Mouse (Mus musculus) layer of hippocampus, adult 9-10 months (tissue): Measurements from ENCODE around the gene Arf5.

ENCODE experiments used
- DNase-seq: peaks from one replicate; pipeline ENCODE4 v3.0.0; 2022; ENCODE audit warnings: low spot score

Gene Arf5

GRCm38 (mm10) chr6:28423313-28423712 is at the start of gene Arf5:
Gene Arf5 (plus strand): TSS chr6:28423560.
- peak; percentile 64 for DNase-seq

GRCm38 (mm10) chr6:28381983-28382382 is 41.4 kb upstream of the Arf5 start:
- DNase-seq, result no peak

DNA sequence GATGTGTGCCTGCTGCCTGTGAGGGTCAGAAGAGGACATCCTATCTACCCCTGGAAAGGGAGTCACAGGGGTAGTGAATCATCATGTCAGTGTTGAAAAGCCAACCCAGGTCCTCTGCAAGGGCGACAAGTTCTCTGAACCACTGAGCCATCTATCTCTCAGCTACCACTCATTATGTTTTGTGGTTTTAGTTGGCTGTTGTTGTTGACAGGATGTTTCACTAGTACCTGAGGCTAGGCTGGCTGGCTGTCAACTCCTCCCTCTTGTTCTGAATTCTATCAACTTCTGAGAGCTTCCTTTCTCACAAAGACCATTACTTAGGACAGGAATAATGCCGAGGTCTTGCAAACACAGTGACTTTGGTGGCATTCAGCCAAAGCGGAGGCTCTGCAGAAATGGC is 38.2 kb upstream of the Arf5 start:
- no peak for DNase-seq

DNA sequence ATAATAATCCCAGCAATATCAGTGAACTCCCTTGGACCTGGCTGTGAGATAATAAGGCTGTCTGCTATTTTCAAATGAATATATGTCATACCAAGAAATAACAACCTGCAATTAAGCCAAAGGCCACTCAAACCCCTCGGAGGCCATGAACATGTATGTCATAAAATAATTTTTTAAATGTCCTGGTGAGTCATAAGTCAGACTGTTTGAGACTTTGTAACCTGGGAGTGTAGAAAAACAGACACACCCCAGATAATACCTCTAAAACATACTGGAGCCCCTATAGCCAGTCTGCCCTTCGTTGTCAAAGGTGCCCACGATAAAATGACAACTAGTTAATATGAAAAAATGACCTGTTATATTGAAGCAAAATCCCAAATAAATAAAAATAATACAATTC is 34.3 kb upstream of the Arf5 start:
- no peak for DNase-seq

DNA sequence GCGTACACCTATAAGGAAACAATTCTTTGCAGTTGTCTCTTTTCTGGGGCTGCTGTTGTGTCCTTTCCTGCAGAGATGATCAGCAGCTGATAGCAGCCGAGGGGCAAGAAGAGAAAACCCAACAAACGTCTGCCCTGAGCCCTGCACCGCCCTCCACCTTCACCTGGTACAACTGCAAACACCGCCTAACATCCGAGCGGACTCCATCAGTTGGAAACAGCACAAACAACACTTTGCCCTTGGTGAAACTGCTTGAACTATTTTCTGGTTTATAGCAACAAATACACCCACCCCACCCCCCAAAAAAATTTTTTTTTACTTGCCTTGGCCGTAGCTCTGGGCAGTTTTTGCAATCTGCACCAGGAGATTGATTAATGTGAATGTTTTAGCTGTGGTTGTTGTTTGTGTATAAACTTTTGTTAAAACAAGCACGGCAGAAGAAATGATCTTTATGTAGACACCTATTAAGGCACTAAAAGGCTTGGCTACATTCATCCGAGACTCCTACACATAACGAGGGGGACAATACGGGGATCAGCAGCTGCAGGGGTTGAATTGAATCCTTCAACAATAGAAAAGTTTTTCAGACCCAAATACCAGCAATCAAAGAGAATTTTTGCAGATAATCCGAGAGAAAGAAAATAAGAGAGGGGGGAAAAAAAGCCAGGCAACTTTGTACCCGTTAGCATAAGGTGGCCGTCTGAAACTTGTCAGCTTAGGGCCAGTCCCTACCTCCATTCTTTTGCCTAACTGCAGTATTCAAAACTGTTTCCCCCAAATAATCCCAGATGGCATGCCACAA is 27.1 kb upstream of the Arf5 start:
- DNase-seq, result no peak

DNA sequence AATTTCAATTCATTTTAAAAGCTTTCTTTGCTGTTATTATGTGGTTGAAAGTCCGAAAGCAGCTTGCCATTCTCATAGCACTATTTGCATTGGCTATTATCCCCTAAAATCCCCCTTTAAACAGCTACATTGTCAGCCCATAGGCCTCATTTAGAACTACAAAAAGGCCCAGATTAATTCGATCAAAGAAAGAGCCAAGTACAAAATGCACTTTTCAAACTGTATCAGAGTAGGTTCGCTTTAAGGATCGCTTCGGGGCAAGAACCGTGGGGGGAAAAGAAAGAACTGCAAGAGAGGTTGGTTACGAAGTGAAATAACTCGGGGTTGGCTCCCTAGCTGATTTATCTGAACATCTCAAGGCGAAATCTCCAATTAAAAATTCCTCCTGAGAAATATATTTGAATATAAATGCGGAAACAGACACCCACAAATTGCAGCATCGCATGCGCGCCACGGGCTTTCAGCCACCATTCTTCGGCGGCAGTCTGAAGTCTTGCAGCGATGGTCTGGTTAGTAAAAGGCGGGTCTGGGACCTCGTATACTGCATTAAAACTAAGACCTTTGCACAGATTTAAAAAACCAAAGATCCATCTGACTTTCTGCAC is 26.4 kb upstream of the Arf5 start:
- DNase-seq, result no peak

DNA sequence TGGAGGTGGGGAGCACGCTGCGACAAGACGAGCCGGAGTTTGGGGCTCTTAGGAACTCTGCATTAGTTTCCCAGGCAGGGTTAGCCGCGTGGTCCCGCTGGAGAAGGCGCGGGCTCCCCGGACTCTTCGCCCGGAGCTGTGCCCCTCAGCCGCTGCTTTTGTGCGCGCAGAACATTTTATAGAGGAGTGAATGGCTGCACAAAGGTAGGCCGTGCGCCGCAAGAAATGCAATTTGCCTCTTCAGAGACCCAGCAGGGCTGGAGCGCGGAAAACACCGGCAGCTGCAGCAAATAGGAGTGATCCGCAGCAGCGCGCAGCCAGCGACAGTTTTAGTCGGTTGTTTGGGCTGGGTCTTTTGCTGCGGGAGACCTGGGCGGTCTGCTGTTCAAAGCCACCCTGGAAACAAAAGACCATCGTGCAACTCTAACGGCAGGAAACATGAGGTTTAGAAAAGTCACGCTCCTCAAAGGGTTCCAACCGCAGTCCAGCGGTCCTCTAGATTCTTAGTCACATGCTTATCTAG is 25.6 kb upstream of the Arf5 start, which contains the start of gene Zfp800:
Gene Zfp800 (minus strand): TSS at position 325 of the 523 bp plus-strand sequence.
- DNase-seq, result no peak

- no peak for DNase-seq
Measured at GRCm38 (mm10) chr6:28398726-28399125, 24.6 kb upstream of the Arf5 start.

- DNase-seq, result no peak
Measured at GRCm38 (mm10) chr6:28399791-28400190, 23.6 kb upstream of the Arf5 start.

- DNase-seq, result no peak
Measured at GRCm38 (mm10) chr6:28410053-28410452, 13.3 kb upstream of the Arf5 start.

DNA sequence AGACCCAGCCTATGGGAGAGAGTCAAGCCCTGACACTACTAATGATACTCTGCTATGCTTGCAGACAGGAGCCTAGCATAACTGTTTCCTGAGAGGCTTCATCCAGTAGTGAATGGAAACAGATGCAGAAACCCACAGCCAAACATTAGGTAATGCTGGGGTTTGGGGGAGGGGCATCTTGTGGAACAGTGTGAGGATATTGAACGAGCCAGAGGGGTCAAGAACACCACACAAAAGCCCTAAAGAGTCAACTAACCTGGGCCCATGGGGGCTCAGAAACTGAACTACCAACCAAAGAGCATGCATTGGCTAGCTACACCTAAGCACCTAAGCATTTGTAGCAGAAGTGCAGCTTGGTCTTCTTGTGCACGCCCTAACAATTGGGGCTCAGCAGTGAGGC is 12.1 kb upstream of the Arf5 start:
- DNase-seq, result no peak

GRCm38 (mm10) chr6:28416981-28417380 is 6.4 kb upstream of the Arf5 start:
- DNase-seq, result no peak

DNA sequence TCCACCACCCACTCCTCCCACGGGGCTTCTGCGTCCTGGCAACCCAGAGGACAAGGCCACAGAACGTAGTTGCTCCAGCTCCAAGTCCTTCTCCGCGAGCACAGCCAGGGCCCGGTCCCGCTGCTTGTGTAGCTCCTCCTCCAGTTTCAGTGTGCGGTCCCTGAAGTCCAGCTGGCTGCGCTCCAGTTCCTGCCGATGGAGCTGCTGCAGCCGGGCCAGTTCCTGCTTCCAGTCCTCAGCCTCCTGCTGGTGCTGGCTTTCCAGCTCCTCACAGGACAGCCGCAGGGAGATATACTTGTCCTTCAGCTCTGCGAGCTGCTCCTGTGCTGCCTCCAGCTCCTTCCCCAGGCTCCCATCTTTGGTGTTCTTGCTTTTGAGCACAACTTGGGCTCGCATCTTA is 4.9 kb upstream of the Arf5 start:
- no peak for DNase-seq

DNA sequence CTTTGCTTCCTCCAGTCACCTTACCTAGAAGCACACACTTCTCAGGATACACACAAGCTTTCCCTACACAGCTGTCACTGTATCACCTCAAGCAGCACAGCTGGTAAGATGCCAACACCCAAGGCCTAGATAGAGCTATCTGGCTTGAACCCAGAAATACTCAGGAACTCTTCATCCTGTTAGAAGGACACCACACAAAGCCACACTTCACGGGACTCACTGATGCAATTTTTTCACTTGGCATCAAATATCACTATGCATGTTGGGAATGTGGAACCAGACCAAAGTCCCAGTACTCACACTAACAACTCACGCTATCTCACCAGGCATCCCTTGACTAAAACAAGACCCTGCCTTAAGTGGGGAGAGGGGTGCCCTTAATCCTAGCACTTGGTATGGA is 3.7 kb upstream of the Arf5 start:
- DNase-seq, result no peak

DNA sequence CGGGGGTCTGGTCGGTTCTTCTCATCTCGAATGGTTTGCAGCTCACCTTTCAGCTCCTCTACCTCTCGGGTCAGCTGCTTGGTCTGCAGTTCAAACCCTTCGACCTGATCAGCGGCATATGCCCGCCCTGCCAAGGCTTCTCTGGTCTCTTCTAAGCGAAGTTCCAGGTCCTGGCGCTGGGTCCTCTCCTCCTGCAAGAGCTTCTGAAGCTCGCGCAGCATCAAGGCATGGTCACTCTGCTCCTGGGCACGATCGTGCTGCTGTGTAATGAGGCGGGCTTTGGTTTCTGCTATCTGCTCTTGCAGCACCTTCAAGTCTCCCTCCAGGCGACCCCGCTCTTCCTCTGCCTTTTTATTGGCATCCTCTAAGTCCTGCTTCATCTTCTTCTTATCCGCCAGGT is 3.0 kb upstream of the Arf5 start:
- no peak for DNase-seq

- no peak for DNase-seq
Measured at GRCm38 (mm10) chr6:28420865-28421264, 2.5 kb upstream of the Arf5 start.

DNA sequence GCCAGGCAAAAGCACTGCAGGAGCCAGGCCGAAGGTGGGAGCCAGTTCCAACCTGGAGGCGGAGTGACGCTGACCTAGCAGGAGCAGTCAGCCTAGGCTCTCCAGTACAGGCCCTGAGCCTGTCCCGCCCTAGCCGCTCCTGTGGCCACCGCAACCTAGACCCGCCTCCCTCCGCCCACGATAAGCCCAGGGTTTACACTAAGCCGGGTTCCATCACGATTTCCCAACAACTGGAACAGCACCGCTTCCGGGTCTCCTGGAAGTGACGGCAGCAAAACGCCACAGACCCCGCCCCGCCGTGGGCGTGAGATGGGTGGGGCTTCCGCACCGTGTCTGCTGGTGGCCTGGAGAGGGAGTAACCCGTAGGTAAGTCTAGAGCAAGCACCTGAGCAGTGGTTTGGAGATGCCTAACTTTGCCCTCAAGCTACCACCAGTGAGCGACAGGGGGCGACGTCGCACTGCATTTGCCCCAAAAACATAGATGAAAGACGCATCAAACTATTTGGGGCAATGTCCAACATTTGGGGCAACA is 1.8 kb upstream of the Arf5 start:
- DNase-seq, result peak; percentile 79

DNA sequence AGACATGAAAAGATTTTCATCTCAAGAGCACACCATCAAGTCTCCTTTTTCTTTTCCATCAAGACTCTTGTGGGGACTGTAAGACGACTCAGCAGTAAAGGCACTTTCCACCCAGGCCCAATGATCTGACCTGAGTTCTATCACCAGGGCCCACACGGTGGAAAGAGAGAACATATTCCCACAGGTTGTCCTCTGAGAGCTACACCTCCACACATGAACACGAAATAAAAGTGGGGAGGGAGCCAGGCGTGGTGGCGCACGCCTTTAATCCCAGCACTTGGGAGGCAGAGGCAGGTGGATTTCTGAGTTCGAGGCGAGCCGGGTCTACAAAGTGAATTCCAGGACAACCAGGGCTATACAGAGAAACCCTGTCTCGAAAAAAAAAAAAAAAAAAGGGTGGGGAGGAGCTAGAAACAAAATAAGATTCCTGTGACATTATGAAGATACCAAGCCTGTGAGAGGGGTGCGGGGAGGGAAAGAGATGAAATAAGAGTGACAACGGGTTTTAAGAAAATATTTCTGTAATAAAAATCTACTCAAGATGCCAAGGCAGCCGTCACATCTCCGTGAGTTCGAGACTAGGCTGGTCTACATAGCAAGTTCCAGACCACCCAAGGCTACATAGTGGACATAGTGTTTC is 589 bp upstream of the Arf5 start:
- DNase-seq, result no peak

GRCm38 (mm10) chr6:28423767-28424695 is 671 bp downstream of the Arf5 start:
- no peak for DNase-seq

DNA sequence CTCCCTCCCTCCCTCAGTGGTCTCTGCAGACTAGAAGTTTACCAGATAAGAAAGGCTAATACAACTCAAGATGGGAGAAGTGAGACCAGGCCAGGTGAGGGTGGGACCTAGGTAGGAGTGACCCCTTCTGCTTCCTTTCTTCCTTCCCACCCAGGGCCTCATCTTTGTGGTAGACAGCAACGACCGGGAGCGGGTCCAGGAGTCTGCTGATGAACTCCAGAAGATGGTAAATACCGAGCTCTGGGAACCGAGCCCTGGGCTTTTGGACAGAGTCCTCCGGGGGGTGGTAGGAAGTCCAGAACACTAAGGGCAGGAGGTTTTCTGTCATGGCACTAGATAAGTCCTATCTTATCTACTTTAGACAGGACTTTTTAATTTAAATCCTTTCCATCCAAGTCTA is 1.7 kb downstream of the Arf5 start:
- DNase-seq, result no peak

- no peak for DNase-seq
Measured at GRCm38 (mm10) chr6:28427096-28427839, 3.9 kb downstream of the Arf5 start, which contains the start of gene Fscn3. Gene Fscn3 (plus strand): TSS chr6:28427789.
